Mouse (Mus musculus): ENCODE measurements around the gene Dxo.

GRCm38 (mm10) chr17:34874321-34874720 is 37.5 kb downstream of the Dxo start:
- TF ChIP-seq CTCF (conservative IDR thresholded peaks at IDR 0.05; ENCODE audit: low read length) (no peak), NANOG (IDR thresholded peaks at IDR 0.05; ENCODE audit: borderline replicate concordance, low read length) (no peak), POU5F1 (IDR thresholded peaks at IDR 0.05; ENCODE audit: borderline replicate concordance, low read length) (no peak)

Measured in E14TG2a.4 (cell line).